ENCODE assay signal across 13 mouse cellular contexts in the genomic region with DNA sequence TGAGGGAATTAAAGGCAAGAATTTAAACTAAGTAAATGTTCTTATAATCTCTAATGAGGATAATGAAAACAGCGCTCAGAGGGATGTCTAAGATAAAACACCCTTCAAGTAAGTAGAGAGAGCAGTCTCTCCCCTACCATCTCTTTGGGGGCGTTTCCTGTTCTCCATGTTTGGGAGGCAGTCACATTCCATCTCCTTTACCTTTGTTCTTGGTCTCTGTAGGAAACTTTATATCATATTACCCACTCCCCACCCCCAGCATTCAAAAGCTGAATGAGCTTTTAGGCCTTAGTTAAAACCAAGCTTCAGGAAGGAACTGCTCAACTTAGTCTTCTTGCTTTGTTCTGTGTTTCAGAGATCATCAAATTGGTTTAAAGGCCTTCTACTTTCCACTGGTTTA.
"Had no signal": no experiment of that assay in that cellular context is flagged by ENCODE, and none has a peak within 500 bp of the region (broad histone marks: within the 10 kb centered on the region; RNA-seq: fewer than 3 reads in every experiment).

No protein-coding gene starts in this region.

- ATAC-seq: lung, postnatal 0 days had no signal

- H3K4me2 ChIP-seq: liver, embryonic 11.5 days; liver, embryonic 15.5 days; neural tube, embryonic 12.5 days had no signal

- H3K9me3 ChIP-seq: liver, embryonic 15.5 days; neural tube, embryonic 12.5 days had no signal

- H3K36me3 ChIP-seq: liver, embryonic 15.5 days; neural tube, embryonic 12.5 days had no signal

- H3K27ac ChIP-seq: left cerebral cortex, adult 2 months; liver, embryonic 15.5 days; neural tube, embryonic 12.5 days had no signal

- H3K9ac ChIP-seq: liver, embryonic 15.5 days; neural tube, embryonic 12.5 days had no signal

- DNase-seq: kidney, adult 18-20 months; kidney, postnatal 10 days; kidney, postnatal 4 days; lung, adult 2 months; lung, postnatal 36 days; midbrain, embryonic 14.5 days; thymus, adult 18-20 months; thymus, postnatal 25 days had no signal

- H3K4me1 ChIP-seq: liver, embryonic 15.5 days; neural tube, embryonic 12.5 days had no signal

- H3K27me3 ChIP-seq: liver, embryonic 15.5 days; neural tube, embryonic 12.5 days had no signal

- H3K4me3 ChIP-seq: left cerebral cortex, adult 2 months; liver, embryonic 15.5 days; neural tube, embryonic 12.5 days had no signal
